Mouse (Mus musculus): ENCODE data around the gene Foxn3. TPM values are rescaled to one million over a fixed set of nuclear protein-coding genes. Genes with fewer than 3 reads are reported as not detected.

Foxn3 gene
- polyA plus RNA-seq, 1 experiment from 2014 or later: 93.4 TPM

DNA sequence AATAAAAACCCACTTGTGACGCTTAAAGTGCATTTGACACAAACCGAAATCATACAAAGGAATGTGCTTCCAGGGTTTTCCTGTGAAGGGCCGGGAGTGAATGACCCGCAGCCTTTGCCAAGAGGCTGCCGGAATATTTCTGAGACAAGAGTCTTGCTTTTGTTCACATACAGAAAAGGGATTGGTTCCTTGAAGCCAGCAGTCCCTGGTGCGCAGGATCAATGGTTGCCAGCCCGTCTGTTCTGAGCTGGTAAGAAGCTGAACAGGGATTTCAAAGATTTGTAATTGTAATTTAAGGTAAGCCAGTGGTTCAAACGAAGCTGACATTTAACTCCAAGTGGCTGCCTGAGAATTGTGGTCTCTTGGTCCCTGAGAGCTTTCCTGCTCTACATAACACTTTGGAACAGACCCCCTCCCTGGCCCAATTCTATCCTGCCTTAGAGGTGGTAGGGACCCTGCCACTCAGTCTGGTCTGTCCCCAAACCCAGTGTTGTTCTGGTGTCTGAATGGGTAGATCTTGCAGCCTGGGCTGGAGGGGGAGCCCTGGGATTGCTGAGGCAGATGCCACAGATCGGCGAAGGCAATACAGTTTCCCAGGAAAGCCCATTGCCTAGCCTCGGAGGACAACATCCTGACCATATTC is 388.3 kb downstream of the Foxn3 start:
- WGBS: 69% methylated on average over 11 of the region's 11 CpGs
- H3K4me2 ChIP-seq (replicated peaks; ENCODE audit: low read depth, low read length): no peak overlapping the region
- H3K27ac ChIP-seq (ENCODE audit: low read length): no peak overlapping the region
- no peaks in the 10 kb centered on the region for H3K9me3 ChIP-seq (ENCODE audit: control insufficient read depth, low read depth, low read length)
- no peaks in the 10 kb centered on the region for H3K4me1 ChIP-seq (ENCODE audit: control insufficient read depth, insufficient read depth, low read length)
- no peaks in the 10 kb centered on the region for H3K36me3 ChIP-seq (ENCODE audit: control insufficient read depth, insufficient read depth, low read length)
- no peaks in the 10 kb centered on the region for H3K27me3 ChIP-seq (ENCODE audit: control insufficient read depth, insufficient read depth, low read length)
- no peak overlapping the region for H3K4me3 ChIP-seq (ENCODE audit: low read depth, low read length)
- H3K9ac ChIP-seq (replicated peaks; ENCODE audit: low read depth, low read length): no peak overlapping the region
- ATAC-seq (ENCODE audit: insufficient number of reproducible peaks, insufficient read depth, low FRiP score, low read depth): no peak

DNA sequence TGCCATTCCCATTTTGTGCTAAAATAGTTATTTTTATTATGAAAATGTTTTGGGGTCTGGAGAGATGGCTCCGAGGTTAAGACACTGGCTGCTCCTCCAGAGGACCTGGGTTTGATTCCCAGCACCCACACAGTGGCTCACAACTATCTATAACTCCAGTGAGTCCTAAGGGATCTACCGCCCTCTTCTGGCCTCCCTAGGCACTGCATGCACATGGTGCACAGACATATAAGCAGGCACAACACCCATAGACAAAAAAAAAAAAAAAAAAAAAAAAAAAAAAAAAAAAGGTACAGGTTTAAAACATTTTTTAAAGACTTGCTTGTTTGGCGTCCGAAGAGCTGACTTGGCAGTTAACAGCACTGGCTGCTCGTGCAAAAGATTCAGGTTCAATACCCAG is 391.2 kb downstream of the Foxn3 start:
- Histone ChIP-seq H3K27me3 (ENCODE audit: control insufficient read depth, insufficient read depth, low read length) (no peaks in the 10 kb centered on the region), H3K4me3 (ENCODE audit: low read depth, low read length) (no peak overlapping the region), H3K9me3 (ENCODE audit: control insufficient read depth, low read depth, low read length) (no peaks in the 10 kb centered on the region), H3K4me2 (replicated peaks; ENCODE audit: low read depth, low read length) (no peak overlapping the region), H3K27ac (ENCODE audit: low read length) (no peak overlapping the region), H3K9ac (replicated peaks; ENCODE audit: low read depth, low read length) (no peak overlapping the region), H3K4me1 (ENCODE audit: control insufficient read depth, insufficient read depth, low read length) (no peaks in the 10 kb centered on the region), H3K36me3 (ENCODE audit: control insufficient read depth, insufficient read depth, low read length) (no peaks in the 10 kb centered on the region)
- no peak for ATAC-seq (ENCODE audit: insufficient number of reproducible peaks, insufficient read depth, low FRiP score, low read depth)
- WGBS: 81% methylated on average over 5 of the region's 5 CpGs

DNA sequence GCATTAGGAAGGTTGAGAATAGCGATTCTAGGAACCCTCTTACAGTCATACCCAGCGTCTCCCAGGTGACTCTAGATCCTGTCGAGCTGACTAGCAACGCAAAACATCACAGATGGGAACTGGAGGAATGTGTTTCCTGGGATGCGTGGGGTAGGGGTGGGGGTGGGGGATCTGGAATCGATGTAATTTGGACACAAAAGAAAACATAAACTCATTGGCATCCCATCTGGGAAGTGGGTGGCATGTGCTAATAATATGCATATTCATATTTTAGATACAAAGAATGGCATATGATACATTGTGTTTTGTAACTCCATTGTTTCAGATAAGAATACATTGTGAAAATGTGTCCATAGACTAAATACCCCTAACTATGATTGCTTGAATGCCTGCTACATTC is 393.5 kb downstream of the Foxn3 start:
- Histone ChIP-seq H3K4me3 (ENCODE audit: low read depth, low read length) (no peak overlapping the region), H3K27me3 (ENCODE audit: control insufficient read depth, insufficient read depth, low read length) (no peaks in the 10 kb centered on the region), H3K4me2 (replicated peaks; ENCODE audit: low read depth, low read length) (no peak overlapping the region), H3K4me1 (ENCODE audit: control insufficient read depth, insufficient read depth, low read length) (no peaks in the 10 kb centered on the region), H3K9ac (replicated peaks; ENCODE audit: low read depth, low read length) (no peak overlapping the region), H3K9me3 (ENCODE audit: control insufficient read depth, low read depth, low read length) (no peaks in the 10 kb centered on the region), H3K27ac (ENCODE audit: low read length) (no peak overlapping the region), H3K36me3 (ENCODE audit: control insufficient read depth, insufficient read depth, low read length) (no peaks in the 10 kb centered on the region)
- WGBS: 89% methylated on average over 6 of the region's 6 CpGs
- no peak for ATAC-seq (ENCODE audit: insufficient number of reproducible peaks, insufficient read depth, low FRiP score, low read depth)

DNA sequence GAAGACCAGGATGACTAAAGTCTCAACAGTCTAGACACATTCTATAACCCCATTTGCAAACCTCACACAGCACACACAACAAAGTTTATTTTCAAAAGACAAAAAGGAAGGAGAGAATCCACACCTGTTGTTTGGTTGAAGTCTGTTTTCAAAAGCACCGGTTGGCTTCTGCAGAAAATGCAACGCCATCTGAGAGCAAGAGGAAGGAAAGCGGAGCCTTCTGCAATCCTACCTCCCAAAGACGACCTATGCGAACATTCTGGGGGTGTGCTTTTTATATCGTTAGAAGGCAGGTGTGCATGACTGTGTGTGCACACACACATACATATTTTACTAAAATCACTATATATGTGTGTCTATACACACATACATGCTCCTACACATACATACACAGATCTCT is 397.3 kb downstream of the Foxn3 start:
- ATAC-seq (ENCODE audit: insufficient number of reproducible peaks, insufficient read depth, low FRiP score, low read depth): no peak
- 88% methylated on average over 6 of the region's 6 CpGs for WGBS
- Histone ChIP-seq H3K27me3 (ENCODE audit: control insufficient read depth, insufficient read depth, low read length) (no peaks in the 10 kb centered on the region), H3K4me3 (ENCODE audit: low read depth, low read length) (no peak overlapping the region), H3K9ac (replicated peaks; ENCODE audit: low read depth, low read length) (no peak overlapping the region), H3K36me3 (ENCODE audit: control insufficient read depth, insufficient read depth, low read length) (no peaks in the 10 kb centered on the region), H3K4me1 (ENCODE audit: control insufficient read depth, insufficient read depth, low read length) (no peaks in the 10 kb centered on the region), H3K4me2 (replicated peaks; ENCODE audit: low read depth, low read length) (no peak overlapping the region), H3K9me3 (ENCODE audit: control insufficient read depth, low read depth, low read length) (no peaks in the 10 kb centered on the region), H3K27ac (ENCODE audit: low read length) (no peak overlapping the region)

DNA sequence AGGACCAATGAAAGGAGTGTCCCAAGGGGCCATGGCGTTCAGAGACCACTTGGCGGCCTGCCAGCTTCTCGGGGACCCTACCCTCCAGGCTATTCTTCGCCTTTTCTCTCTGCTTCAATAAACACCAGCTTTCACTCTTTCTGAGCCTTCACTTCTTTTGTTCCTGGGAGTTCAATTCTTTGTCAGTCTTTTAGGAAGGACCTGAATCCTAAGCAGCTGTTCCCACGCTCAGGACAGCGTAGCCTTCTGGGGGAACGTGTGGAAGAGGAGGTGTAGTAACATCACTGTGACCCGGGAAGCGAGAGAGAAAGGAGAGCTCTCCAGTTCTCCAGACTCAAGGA is 400.1 kb downstream of the Foxn3 start:
- no peaks in the 10 kb centered on the region for H3K9me3 ChIP-seq (ENCODE audit: control insufficient read depth, low read depth, low read length)
- H3K36me3 ChIP-seq (ENCODE audit: control insufficient read depth, insufficient read depth, low read length): no peaks in the 10 kb centered on the region
- ATAC-seq (ENCODE audit: insufficient number of reproducible peaks, insufficient read depth, low FRiP score, low read depth): no peak
- no peak overlapping the region for H3K4me3 ChIP-seq (ENCODE audit: low read depth, low read length)
- 80% methylated on average over 9 of the region's 9 CpGs for WGBS
- H3K4me1 ChIP-seq (ENCODE audit: control insufficient read depth, insufficient read depth, low read length): no peaks in the 10 kb centered on the region
- H3K4me2 ChIP-seq (replicated peaks; ENCODE audit: low read depth, low read length): no peak overlapping the region
- no peak overlapping the region for H3K27ac ChIP-seq (ENCODE audit: low read length)
- no peak overlapping the region for H3K9ac ChIP-seq (replicated peaks; ENCODE audit: low read depth, low read length)
- H3K27me3 ChIP-seq (ENCODE audit: control insufficient read depth, insufficient read depth, low read length): no peaks in the 10 kb centered on the region

DNA sequence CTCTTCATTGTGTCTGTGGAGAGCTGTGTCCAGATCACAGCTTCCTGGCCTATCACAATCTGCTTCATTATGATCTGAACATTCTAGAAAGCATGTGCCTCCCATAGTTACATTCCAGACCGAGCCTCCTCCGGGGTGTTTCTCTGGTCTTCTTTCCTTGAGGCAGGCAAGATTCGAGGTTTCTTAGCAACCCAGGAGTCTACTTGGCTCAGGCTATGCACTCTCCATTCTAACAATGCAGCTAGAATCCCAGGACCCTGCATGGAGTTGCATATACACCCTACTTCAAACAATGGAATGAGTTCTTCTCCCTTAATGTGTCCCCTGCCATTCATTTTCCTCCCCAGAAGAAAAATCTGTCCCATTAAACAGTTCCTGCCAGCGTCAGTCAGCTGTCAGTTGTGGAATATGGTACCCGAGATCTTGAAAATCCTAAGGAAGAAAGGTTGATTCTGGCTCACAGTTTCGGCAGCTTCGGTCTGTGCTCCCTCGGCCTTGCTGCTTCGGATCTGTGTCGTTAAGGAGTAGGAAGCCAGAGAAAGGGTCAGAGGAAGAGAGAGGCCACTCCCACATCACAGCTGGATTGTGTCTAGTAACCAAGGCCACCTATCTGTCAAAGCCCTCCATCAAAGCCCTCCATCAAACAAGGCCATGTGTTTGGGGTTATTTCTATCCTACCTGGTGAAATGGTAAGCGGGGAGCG is 400.6 kb downstream of the Foxn3 start:
- Histone ChIP-seq H3K9me3 (ENCODE audit: control insufficient read depth, low read depth, low read length) (no peaks in the 10 kb centered on the region), H3K4me3 (ENCODE audit: low read depth, low read length) (no peak overlapping the region), H3K9ac (replicated peaks; ENCODE audit: low read depth, low read length) (no peak overlapping the region), H3K27me3 (ENCODE audit: control insufficient read depth, insufficient read depth, low read length) (no peaks in the 10 kb centered on the region), H3K4me2 (replicated peaks; ENCODE audit: low read depth, low read length) (no peak overlapping the region), H3K27ac (ENCODE audit: low read length) (no peak overlapping the region), H3K4me1 (ENCODE audit: control insufficient read depth, insufficient read depth, low read length) (no peaks in the 10 kb centered on the region), H3K36me3 (ENCODE audit: control insufficient read depth, insufficient read depth, low read length) (no peaks in the 10 kb centered on the region)
- WGBS: 79% methylated on average over 12 of the region's 12 CpGs
- no peak for ATAC-seq (ENCODE audit: insufficient number of reproducible peaks, insufficient read depth, low FRiP score, low read depth)

DNA sequence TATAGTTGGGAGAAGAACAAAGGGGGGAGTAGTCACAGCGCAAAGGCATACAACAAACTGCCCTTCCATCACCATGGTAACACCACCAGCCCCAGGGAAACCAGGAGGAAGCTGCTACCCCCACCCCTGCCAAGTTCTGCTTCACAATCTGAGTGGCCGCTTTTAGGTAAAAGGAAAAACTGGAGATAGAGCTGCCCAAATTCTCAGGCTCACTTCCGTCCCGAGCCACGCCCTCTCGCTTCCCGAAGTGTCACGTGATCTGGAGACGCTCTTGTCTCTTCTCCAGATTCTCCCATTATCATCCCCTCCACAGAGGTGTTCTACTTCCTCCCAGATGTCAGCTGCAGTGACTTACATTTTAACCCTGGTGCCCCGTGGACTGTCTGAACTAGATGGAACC is 401.2 kb downstream of the Foxn3 start:
- Histone ChIP-seq H3K36me3 (ENCODE audit: control insufficient read depth, insufficient read depth, low read length) (no peaks in the 10 kb centered on the region), H3K4me2 (replicated peaks; ENCODE audit: low read depth, low read length) (no peak overlapping the region), H3K4me3 (ENCODE audit: low read depth, low read length) (no peak overlapping the region), H3K9me3 (ENCODE audit: control insufficient read depth, low read depth, low read length) (no peaks in the 10 kb centered on the region), H3K9ac (replicated peaks; ENCODE audit: low read depth, low read length) (no peak overlapping the region), H3K27ac (ENCODE audit: low read length) (no peak overlapping the region), H3K27me3 (ENCODE audit: control insufficient read depth, insufficient read depth, low read length) (no peaks in the 10 kb centered on the region), H3K4me1 (ENCODE audit: control insufficient read depth, insufficient read depth, low read length) (no peaks in the 10 kb centered on the region)
- ATAC-seq (ENCODE audit: insufficient number of reproducible peaks, insufficient read depth, low FRiP score, low read depth): no peak
- WGBS: 71% methylated on average over 10 of the region's 10 CpGs

DNA sequence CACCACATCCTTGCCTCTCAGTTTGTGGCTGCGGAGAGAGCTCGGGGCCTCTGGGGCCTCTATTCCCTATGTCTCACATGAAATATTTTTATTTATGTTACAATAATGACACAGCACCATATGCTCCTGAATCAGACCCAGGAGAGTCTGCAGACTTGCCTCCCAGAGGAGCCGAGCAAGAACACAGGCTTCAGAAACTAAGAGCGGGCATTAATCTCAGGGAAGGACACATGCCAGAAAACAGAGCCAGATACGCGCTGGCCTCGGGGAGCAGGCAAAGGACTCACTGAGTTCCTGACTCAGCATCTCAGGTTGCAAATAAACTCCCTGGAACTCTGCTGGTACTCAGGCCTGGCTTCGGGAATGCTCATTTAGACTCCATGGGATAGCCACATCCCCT is 403.3 kb downstream of the Foxn3 start:
- H3K9ac ChIP-seq (replicated peaks; ENCODE audit: low read depth, low read length): no peak overlapping the region
- 63% methylated on average over 8 of the region's 8 CpGs for WGBS
- H3K27ac ChIP-seq (ENCODE audit: low read length): no peak overlapping the region
- H3K9me3 ChIP-seq (ENCODE audit: control insufficient read depth, low read depth, low read length): no peaks in the 10 kb centered on the region; the same call in 1 of the 2 replicates
- no peak for ATAC-seq (ENCODE audit: insufficient number of reproducible peaks, insufficient read depth, low FRiP score, low read depth)
- H3K36me3 ChIP-seq (ENCODE audit: control insufficient read depth, insufficient read depth, low read length): no peaks in the 10 kb centered on the region
- no peak overlapping the region for H3K4me2 ChIP-seq (replicated peaks; ENCODE audit: low read depth, low read length)
- no peaks in the 10 kb centered on the region for H3K27me3 ChIP-seq (ENCODE audit: control insufficient read depth, insufficient read depth, low read length)
- no peak overlapping the region for H3K4me3 ChIP-seq (ENCODE audit: low read depth, low read length)
- no peaks in the 10 kb centered on the region for H3K4me1 ChIP-seq (ENCODE audit: control insufficient read depth, insufficient read depth, low read length)

DNA sequence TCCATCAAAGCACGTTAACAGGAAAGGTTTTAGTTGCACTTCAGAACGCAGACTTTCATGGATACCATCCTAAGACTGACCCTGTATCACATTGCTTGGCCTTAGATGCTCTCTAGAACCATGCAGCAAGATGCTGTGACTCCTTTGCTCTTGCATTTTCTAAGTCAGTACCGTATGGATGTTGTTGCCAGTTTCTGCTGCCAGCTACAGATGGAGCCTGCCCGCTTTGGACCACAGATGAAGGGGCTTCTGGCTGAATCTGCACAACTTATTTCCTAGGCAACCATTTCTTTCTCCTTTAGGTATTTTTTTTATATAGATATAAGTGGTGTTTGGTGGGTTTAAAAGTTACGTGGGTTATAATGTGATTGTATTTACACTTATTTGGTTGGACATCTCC is 407.5 kb downstream of the Foxn3 start:
- Histone ChIP-seq H3K4me1 (ENCODE audit: control insufficient read depth, insufficient read depth, low read length) (0 out of 2 replicates have a peak, but pooled peaks cover 3% of the 10 kb centered on the region), H3K27ac (ENCODE audit: low read length) (no peak overlapping the region), H3K27me3 (ENCODE audit: control insufficient read depth, insufficient read depth, low read length) (no peaks in the 10 kb centered on the region), H3K4me3 (ENCODE audit: low read depth, low read length) (no peak overlapping the region), H3K9ac (replicated peaks; ENCODE audit: low read depth, low read length) (no peak overlapping the region), H3K9me3 (ENCODE audit: control insufficient read depth, low read depth, low read length) (no peaks in the 10 kb centered on the region; the same call in 1 of the 2 replicates), H3K36me3 (ENCODE audit: control insufficient read depth, insufficient read depth, low read length) (no peaks in the 10 kb centered on the region), H3K4me2 (replicated peaks; ENCODE audit: low read depth, low read length) (no peak overlapping the region)
- 87% methylated on average over 5 of the region's 5 CpGs for WGBS
- no peak for ATAC-seq (ENCODE audit: insufficient number of reproducible peaks, insufficient read depth, low FRiP score, low read depth)
